Mouse (Mus musculus): ENCODE measurements around the gene Slc35e3.

GRCm38 (mm10) chr10:117708376-117708775 is 37.8 kb downstream of the Slc35e3 start:
- TF ChIP-seq TBP (conservative IDR thresholded peaks at IDR 0.05; ENCODE audit: low read depth, low read length) (no peak), CTCF (conservative IDR thresholded peaks at IDR 0.05 in 1 of 2, IDR thresholded peaks at IDR 0.05 in 1 of 2; ENCODE audit: low read depth in 2 of 2, low read length in 2 of 2) (no peak), MAX (IDR thresholded peaks at IDR 0.05; ENCODE audit: low read length) (no peak), KAT2A (IDR thresholded peaks at IDR 0.05; ENCODE audit: insufficient replicate concordance, low read length) (no peak), ETS1 (conservative IDR thresholded peaks at IDR 0.05; ENCODE audit: low read depth, low read length) (no peak), USF1 (IDR thresholded peaks at IDR 0.05; ENCODE audit: low read depth, low read length) (no peak)

All from CH12.LX (cell line).